Mouse (Mus musculus): ENCODE data around the gene Csrp1.

GRCm38 (mm10) chr1:135671956-135672355, 47.9 kb upstream of the Csrp1 start:
- TF ChIP-seq CTCF (IDR thresholded peaks at IDR 0.05; ENCODE audit: control insufficient read depth, insufficient read depth, insufficient replicate concordance, low read depth, low read length) (no peak), POLR2A (IDR thresholded peaks at IDR 0.05; ENCODE audit: control insufficient read depth, low read depth, low read length) (no peak)

Measured in testis, adult 2 months (tissue).